Mouse (Mus musculus) neural tube, embryonic 14.5 days (tissue): ENCODE measurements around the gene Nudt22. TPM values are rescaled to one million over a fixed set of nuclear protein-coding genes. Genes with fewer than 3 reads are reported as not detected.

ENCODE experiments used
- ATAC-seq: fragments of 200-750 bp; cut with Nextera tagmentation; 2 replicates; pipeline ENCODE4 v1.8.0; 2017; ENCODE audit warnings: low read depth, mild to moderate bottlenecking, moderate TSS enrichment, moderate library complexity
- H3K27ac ChIP-seq: fragments of 300-500 bp; sonication (generic); 2 replicates; pipeline ENCODE4 v1.5.1; 2014; ENCODE audit warnings: low read depth, mild to moderate bottlenecking, control low read depth, low read length, moderate library complexity, mixed read lengths
- H3K27me3 ChIP-seq: fragments of 300-500 bp; sonication (generic); 2 replicates; pipeline ENCODE4 v1.6.1; 2014; ENCODE audit warnings: low read length; ENCODE audit not compliant: control insufficient read depth, insufficient read depth
- H3K36me3 ChIP-seq: fragments of 300-500 bp; sonication (generic); 2 replicates; pipeline ENCODE4 v1.6.1; 2014; ENCODE audit warnings: low read length, mixed read lengths; ENCODE audit not compliant: control insufficient read depth, insufficient read depth
- H3K4me1 ChIP-seq: fragments of 300-500 bp; sonication (generic); 2 replicates; pipeline ENCODE4 v1.6.1; 2014; ENCODE audit warnings: low read length; ENCODE audit not compliant: control insufficient read depth, insufficient read depth
- H3K4me2 ChIP-seq: fragments of 300-500 bp; sonication (generic); 2 replicates; pipeline ENCODE4 v1.6.1; 2014; ENCODE audit warnings: mild to moderate bottlenecking, low read depth, low read length, control low read depth
- H3K4me3 ChIP-seq: fragments of 300-500 bp; sonication (generic); 2 replicates; pipeline ENCODE4 v1.5.1; 2014; ENCODE audit warnings: low read depth, low read length, control low read depth, mixed read lengths
- H3K9ac ChIP-seq: fragments of 300-500 bp; sonication (generic); replicated peaks from 2 replicates; pipeline ENCODE4 v1.6.1; 2014; ENCODE audit warnings: low read depth, mild to moderate bottlenecking, control low read depth, low read length, mixed read lengths
- H3K9me3 ChIP-seq: fragments of 300-500 bp; sonication (generic); 2 replicates; pipeline ENCODE4 v1.6.1; 2016; ENCODE audit warnings: low read length; ENCODE audit not compliant: control insufficient read depth
- WGBS: fragments of 180-500 bp; shearing (Covaris S2); extraction: QIAGEN DNeasy Blood & Tissue Kit; methylation state at CpG from one replicate; pipeline ENCODE4 v1.1.7; 2014; 5-methylcytosine and 5-hydroxymethylcytosine counted together
- polyA plus RNA-seq: library from polyadenylated mRNA; unstranded; fragments of >200 nt; fragmentation: Nextera tagmentation; extraction: Ambion mirVana; gene quantifications from 2 replicates; pipeline ENCODE4 v1.2.1, GENCODE M21; 2014

Gene Nudt22
- polyA plus RNA-seq, 1 experiment from 2014 or later, result 22.6 TPM

DNA sequence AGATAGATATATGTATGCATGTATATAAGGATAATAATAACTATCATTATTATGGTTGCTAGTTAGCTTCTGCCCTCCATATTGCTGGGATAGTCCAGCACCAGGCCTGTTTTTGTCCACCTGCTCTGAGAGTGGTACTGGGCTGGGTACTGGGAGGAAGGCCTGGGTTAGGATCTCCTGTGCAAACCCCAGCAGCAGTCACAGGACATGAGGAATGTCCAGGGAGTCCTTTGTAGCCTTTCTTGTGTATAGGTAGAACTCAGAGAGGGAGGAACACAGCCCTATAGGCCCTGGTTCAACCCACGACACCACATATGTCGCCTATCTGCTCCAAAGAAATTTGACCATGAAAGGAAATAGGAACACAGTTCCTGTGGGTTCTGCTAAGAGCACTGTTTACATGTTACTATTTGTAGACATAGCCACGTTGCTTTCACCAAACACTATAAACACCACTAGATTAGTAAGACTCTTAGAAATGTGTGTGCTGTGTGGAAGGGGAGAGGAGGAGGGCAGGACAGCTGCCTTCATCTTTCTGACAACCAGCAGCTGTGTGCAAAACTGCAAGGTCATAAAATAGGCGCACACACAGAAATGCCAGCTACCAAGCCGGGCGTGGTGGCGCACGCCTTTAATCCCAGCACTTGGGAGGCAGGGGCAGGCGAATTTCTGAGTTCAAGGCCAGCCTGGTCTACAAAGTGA is 11.1 kb upstream of the Nudt22 start:
- WGBS, result 92% methylated on average over 9 of the region's 9 CpGs

DNA sequence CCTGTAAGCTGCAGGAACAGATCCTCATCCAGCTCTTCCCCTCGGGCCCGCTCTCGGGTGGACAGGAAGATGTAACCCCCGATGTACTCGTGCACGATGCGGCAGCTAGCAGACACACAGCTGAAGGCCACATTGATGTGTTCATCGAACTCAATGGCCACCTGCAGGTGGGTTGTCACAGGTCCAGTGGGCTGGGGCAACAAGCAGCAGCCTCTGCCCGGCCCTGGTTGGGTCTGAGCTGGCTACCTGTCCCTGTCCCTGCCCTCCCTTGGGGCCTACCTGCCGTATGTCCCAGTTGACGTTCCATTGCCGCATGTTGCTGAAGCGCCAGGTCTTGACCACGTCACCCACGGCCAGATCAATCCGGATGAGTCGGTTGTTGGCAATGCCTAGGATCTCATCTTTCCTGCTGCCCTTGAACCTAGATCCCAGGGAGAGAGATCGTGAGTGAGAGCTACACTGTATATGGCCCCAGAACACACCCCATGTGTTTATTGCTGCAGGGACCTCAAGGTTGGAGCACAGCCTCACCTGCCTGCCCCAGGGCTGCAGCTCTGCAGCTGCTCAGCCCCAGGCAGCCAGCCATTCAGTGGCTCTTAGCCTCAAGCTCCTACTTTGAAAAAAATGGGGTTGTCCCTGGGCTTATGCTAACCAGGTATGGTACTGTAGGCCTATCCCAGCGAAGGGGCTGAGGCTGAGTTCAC is 3.6 kb upstream of the Nudt22 start:
- Histone ChIP-seq H3K4me3 (no peak overlapping the region), H3K27me3 (no peaks in the 10 kb centered on the region), H3K27ac (no peak overlapping the region), H3K9me3 (no peaks in the 10 kb centered on the region), H3K36me3 (no peaks in the 10 kb centered on the region; the same call in 1 of the 2 replicates), H3K4me1 (peaks cover 21% of the 10 kb centered on the region), H3K9ac (no peak overlapping the region), H3K4me2 (no peak overlapping the region)
- 93% methylated on average over 19 of the region's 19 CpGs for whole genome bisulfite sequencing
- no peak for ATAC-seq

More for the DNA sequence above, 11.1 kb upstream of the Nudt22 start:
- ATAC-seq, result no peak
- no peaks in the 10 kb centered on the region for H3K4me1 ChIP-seq
- no peaks in the 10 kb centered on the region for H3K27me3 ChIP-seq
- H3K9ac ChIP-seq, result no peak overlapping the region
- H3K36me3 ChIP-seq, result no peaks in the 10 kb centered on the region
- H3K9me3 ChIP-seq, result no peaks in the 10 kb centered on the region
- H3K4me2 ChIP-seq, result no peak overlapping the region
- H3K4me3 ChIP-seq, result no peak overlapping the region
- H3K27ac ChIP-seq, result no peak overlapping the region

DNA sequence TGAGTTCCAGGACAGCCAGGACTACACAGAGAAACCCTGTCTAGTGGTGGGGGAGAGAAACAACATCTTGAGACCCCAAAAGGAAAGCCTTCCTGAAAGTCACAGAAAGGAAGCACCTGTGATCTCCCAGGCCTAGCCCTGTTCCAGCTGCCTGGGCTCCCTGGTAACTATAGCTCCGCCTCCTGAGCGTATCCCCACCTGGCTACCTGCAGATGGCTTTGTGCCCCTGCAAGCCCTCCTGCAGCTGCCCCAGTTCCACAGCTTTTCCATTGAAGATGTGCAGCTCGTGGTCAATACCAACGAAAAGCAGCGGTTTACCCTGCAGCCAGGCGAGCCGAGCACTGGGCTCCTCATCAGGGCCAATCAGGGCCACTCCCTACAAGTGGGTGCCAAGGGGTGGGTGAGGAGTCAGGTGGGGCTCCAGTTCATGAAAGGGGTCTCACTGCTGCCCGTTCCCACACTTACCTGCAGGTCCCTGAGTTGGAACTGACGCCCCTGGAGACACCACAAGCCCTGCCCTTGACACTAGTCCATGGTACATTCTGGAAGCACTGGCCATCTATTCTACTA is 1.9 kb upstream of the Nudt22 start:
- Histone ChIP-seq H3K36me3 (no peaks in the 10 kb centered on the region; the same call in 1 of the 2 replicates), H3K4me3 (no peak overlapping the region), H3K9ac (no peak overlapping the region), H3K27ac (no peak overlapping the region), H3K4me2 (no peak overlapping the region), H3K9me3 (no peaks in the 10 kb centered on the region), H3K4me1 (peaks cover 26% of the 10 kb centered on the region), H3K27me3 (no peaks in the 10 kb centered on the region)
- WGBS, result 88% methylated on average over 9 of the region's 9 CpGs
- no peak for ATAC-seq

DNA sequence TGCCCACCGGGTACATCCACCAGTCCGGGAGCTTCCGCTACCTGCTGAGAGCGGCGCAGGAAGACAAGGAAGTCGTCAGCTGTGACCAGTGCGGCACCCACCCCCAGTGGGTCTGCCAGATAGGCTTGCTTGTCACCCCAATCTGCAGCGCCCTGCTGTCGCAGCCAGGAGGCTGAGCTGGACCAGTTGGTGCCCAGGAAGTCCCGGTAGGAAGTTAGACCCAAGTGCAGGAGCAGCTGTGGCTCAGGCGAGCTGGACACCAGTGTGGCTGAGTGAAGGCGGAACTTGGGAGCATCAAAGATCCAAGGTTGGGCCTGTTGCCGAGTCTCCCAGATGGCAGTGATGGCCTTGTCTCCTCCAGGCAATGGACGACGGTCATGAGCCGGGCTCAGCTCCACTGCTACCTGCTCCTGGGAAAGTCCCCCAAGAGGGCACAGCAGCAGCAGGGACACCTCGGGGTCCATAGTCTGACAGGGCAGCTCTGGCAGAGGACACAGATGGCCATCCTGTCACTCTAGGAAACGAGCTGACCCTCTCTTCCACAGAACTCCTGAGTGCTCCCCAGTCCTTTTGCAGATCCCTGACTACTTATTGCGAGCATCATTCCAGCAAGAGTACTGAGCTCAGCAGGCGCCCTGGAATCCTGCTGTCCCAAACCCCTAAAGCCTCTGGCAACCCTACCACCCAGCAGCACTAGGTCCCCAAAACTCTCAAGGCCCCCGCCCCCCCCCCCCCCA is 494 bp downstream of the Nudt22 start:
- no peak for ATAC-seq
- peak overlapping the region; percentile 40 for H3K27ac ChIP-seq
- no peaks in the 10 kb centered on the region for H3K27me3 ChIP-seq
- H3K4me1 ChIP-seq, result peaks cover 27% of the 10 kb centered on the region
- peak overlapping the region; percentile 59 for H3K9ac ChIP-seq
- peak overlapping the region; percentile 80 for H3K4me2 ChIP-seq
- no peaks in the 10 kb centered on the region for H3K9me3 ChIP-seq
- WGBS, result 54% methylated on average over 19 of the region's 21 CpGs
- H3K36me3 ChIP-seq, result no peaks in the 10 kb centered on the region; the same call in 1 of the 2 replicates
- peak overlapping the region; percentile 51 for H3K4me3 ChIP-seq

DNA sequence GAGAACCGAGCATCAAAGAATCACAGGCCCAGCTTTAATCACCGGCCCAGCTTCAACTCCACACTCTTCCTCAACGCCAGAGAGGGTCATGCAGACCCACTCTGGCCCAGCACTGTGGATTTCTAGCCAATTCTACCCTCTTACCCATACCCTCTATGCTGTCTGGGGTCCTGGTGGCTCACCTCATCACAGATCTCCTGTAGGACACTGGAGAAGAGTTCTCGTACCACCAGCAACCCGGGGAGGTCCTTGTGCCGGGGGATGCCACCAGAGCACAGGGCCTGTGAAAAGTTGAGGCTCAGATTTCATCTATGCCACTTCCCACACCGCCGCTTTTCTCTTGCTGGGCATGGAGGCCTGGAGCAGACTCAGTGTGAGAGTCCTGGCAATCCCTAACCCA is 1.4 kb downstream of the Nudt22 start:
- H3K4me2 ChIP-seq, result no peak overlapping the region
- no peaks in the 10 kb centered on the region; the same call in 1 of the 2 replicates for H3K36me3 ChIP-seq
- no peak overlapping the region for H3K27ac ChIP-seq
- peaks cover 27% of the 10 kb centered on the region for H3K4me1 ChIP-seq
- no peaks in the 10 kb centered on the region for H3K9me3 ChIP-seq
- no peak for ATAC-seq
- H3K9ac ChIP-seq, result no peak overlapping the region; the same call in 1 of the 2 replicates
- H3K4me3 ChIP-seq, result no peak overlapping the region
- 88% methylated on average over 8 of the region's 8 CpGs for WGBS
- H3K27me3 ChIP-seq, result no peaks in the 10 kb centered on the region

DNA sequence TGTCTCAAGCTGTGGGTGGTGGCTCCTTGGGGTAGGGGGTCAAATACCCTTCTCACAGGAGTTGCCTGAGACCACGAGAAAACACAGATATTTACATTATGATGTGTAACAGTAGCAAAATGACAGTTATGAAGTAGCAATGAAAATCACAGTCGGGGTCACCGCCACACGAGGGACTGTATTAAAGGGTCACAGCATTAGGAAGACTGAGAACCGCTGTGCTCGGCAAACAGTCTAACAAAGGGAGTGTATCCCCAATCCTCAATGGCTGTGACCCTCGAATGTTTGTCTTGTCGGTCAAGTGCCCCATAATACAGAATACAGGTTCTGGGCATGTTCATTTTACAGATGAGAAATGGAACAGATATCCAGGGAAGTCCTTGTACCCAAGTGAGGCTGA is 1.9 kb downstream of the Nudt22 start:
- Histone ChIP-seq H3K9ac (no peak overlapping the region), H3K27me3 (no peaks in the 10 kb centered on the region), H3K9me3 (no peaks in the 10 kb centered on the region), H3K36me3 (no peaks in the 10 kb centered on the region; the same call in 1 of the 2 replicates), H3K4me1 (peaks cover 27% of the 10 kb centered on the region), H3K27ac (no peak overlapping the region), H3K4me2 (no peak overlapping the region), H3K4me3 (no peak overlapping the region)
- ATAC-seq, result no peak
- WGBS, result 95% methylated on average over 8 of the region's 8 CpGs

DNA sequence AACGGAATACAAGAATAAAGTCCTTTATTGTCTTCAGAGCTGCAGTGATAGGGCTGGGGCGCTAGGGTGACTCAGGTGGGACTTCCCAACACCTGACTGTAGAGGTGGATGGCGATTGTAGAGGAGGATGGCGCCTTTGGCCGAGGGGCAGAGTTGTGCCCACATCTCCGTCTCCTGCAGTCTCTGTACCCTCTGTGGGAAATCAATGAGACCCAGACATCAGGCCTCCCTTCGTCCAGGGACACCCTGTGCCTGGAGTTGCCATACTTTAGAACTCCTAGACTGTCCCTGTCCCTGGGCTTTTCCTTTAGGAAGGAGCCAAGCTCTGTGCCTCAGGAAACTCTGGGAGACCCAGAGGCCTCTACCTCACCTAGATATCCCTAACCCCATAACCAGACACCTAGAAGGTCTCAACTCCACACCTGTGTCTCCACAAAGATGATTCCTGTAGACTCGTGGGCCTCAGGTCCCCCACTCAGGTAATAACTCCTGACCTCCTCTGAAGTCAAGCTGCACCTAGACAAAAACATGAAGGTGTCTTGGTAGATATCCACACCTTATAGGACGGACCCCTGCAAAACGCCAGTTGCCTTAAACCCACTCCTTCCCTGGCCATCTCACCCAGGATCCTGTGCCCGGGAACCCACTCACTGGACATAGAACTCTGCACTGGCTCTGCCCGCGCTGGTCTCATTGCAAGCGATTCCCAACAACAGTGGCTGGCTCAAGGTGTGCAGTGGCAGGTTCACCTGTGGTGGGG is 2.7 kb downstream of the Nudt22 start:
- 65% methylated on average over 14 of the region's 14 CpGs for WGBS
- Histone ChIP-seq H3K4me1 (peaks cover 28% of the 10 kb centered on the region), H3K9me3 (no peaks in the 10 kb centered on the region), H3K36me3 (no peaks in the 10 kb centered on the region), H3K4me2 (peak overlapping the region; percentile 92), H3K27me3 (no peaks in the 10 kb centered on the region), H3K27ac (no peak overlapping the region), H3K4me3 (peak overlapping the region; percentile 42), H3K9ac (peak overlapping the region; percentile 56)
- peak; percentile 11; the same call in 1 of the 2 replicates for ATAC-seq

DNA sequence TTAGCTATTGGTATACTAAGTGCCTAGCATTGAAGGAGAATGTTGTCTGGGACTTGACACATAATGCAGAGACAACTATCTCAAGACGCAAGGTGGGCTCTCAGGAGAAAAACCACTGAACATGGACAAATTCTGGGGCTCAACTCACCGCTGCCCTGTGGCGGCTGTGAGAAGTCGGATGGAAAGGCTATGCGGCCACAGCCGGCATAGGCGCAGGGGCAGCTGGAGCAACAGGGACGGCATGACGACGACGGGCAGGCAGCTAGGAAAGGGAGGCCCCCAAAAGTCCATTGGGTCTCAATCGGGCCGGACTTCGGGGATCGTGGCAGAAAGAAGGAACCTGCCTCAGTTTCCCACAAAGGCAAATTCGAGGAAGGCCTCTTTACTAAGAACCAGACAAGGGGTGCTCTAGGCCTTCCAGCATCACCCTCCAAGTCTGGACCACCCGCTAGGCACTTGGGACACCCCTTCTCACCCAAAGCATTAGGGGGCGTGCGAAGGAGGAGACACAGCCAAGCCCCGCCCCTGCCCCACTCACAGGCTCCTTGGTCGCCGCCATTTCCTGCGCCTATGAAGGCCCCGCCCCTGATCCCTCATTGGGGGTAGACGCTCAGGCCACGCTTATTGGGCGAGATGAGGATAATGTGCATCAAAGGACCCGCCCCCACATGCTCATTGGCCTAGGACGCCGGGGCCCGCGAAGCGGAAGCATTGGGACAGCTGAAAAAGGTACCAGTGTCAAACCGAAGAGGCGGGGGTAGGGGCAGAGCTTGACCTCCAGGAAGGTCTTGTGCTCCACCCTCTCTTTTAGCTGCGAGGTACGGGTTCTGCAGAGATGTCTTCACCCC is 3.7 kb downstream of the Nudt22 start, which contains the start of gene Dnajc4:
Gene Dnajc4 (minus strand): TSS at position 562 of the 848 bp plus-strand sequence.
- peak within 1 kb of the TSS; percentile 58 for H3K9ac ChIP-seq
- no peaks in the 10 kb centered on the region for H3K9me3 ChIP-seq
- ATAC-seq, result peak; percentile 94
- peaks cover 31% of the 10 kb centered on the region for H3K4me1 ChIP-seq
- H3K4me2 ChIP-seq, result peak within 1 kb of the TSS; percentile 92
- H3K36me3 ChIP-seq, result no peaks in the 10 kb centered on the region
- WGBS, result 2% methylated on average over 37 of the region's 37 CpGs
- peak within 1 kb of the TSS; percentile 30; the same call in 1 of the 2 replicates for H3K27ac ChIP-seq
- H3K4me3 ChIP-seq, result peak within 1 kb of the TSS; percentile 42
- H3K27me3 ChIP-seq, result no peaks in the 10 kb centered on the region
